Mouse (Mus musculus): ENCODE measurements around the gene Phf1.

DNA sequence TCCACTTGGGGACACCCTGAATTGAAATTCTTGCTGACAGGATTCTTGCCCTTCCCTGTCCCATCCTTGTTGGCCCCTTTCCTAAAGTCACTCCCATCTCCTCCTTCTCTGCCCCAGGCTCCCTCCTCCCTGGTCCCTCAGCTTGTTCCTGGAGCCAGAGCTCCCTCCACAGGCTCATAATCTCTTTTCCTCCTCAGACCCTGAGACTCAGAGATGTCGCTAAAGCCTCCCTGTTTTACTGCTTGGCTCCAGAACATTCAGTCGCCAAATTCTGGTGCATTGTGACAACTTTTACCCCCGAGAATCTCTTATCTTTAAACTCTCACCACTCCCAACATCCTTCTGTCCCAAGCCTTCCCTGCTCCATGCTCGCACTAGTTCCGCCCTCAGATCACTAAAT lies 28.5 kb upstream of the Phf1 start:
- TF ChIP-seq POLR2A (IDR thresholded peaks at IDR 0.05; ENCODE audit: insufficient read depth, low read depth, low read length) (no peak), CTCF (IDR thresholded peaks at IDR 0.05; ENCODE audit: insufficient read depth, low read depth, low read length) (no peak)
